In the genomic region with DNA sequence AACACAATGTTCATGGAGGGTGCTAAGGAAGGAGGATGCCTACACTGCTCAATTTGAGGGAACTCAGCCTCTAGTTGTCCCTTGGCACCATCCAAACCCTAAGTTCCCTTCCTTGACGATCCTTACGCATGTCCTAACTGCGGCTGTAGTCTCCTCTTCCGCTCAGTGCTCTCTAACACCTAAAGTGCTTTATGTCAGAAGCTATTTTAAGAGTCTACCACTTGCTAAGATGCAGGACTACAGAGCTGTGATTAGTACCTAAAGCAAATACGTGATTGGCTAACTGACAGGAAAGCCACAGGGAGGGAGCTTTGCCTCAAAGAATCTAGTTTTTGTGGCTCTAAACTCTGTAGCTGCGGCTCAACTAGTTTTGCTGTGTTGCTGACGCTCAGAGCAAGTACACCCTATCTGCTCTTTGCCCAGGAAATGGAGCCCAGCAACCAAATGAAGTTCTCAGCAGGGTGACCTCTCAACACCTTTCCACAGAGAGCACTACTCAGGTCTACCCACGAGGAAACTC, we compare ENCODE assay signal across 15 mouse cellular contexts. TPM values are rescaled to one million over a fixed set of nuclear protein-coding genes. Genes with fewer than 3 reads are reported as not detected.
DNase-seq lines count a peak whose midpoint lies in the region; ATAC-seq and TF ChIP-seq lines count a peak whose summit lies in the region.
"Had no signal": no experiment of that assay in that cellular context is flagged by ENCODE, and none has a peak within 500 bp of the region (broad histone marks: within the 10 kb centered on the region; RNA-seq: fewer than 3 reads in every experiment).

No protein-coding gene starts in this region.

- peak overlapping the region; percentile 97 for H3K27ac ChIP-seq in heart, embryonic 12.5 days (ENCODE audit: poor library complexity, severe bottlenecking)
- H3K27ac ChIP-seq in lung, postnatal 0 days (ENCODE audit: low read length), result peak overlapping the region; percentile 43
- peak overlapping the region; percentile 41 for H3K27ac ChIP-seq in brown adipose tissue, adult 24 weeks (replicated peaks; ENCODE audit: low read depth, low read length)
- 0 out of 2 replicates have a peak overlapping the region, but pooled peaks have one; percentile 39 for H3K27ac ChIP-seq in limb, embryonic 14.5 days (replicated peaks; ENCODE audit: low read depth, low read length)
- H3K27ac ChIP-seq in hindbrain, embryonic 10.5 days, result no peak overlapping the region
- H3K27ac ChIP-seq: macrophage had no signal

- no peak for ATAC-seq in heart, embryonic 12.5 days (ENCODE audit: insufficient number of reproducible peaks, low FRiP score)
- ATAC-seq in lung, postnatal 0 days, result no peak
- no peak for ATAC-seq in limb, embryonic 14.5 days (ENCODE audit: low FRiP score, low read depth)
- ATAC-seq: forebrain, embryonic 16.5 days; Patski had no signal

- DNase-seq in heart, postnatal 14 days, result no peak
- DNase-seq in lung, postnatal 0 days (ENCODE audit: low spot score), result peak; percentile 80
- DNase-seq in lung, postnatal 10 days, result no peak
- no peak for DNase-seq in limb, embryonic 14.5 days (ENCODE audit: low spot score)
- DNase-seq in hindbrain, embryonic 10.5 days (ENCODE audit: low spot score), result no peak
- no peak for DNase-seq in right cerebral cortex, postnatal 4 days
- DNase-seq: adrenal gland, postnatal 36 days; cerebellum, adult 18-20 months; gastrocnemius, postnatal 25 days had no signal

- TF ChIP-seq EP300 in lung, postnatal 0 days (IDR thresholded peaks at IDR 0.05), result no peak

- H3K9ac ChIP-seq in heart, embryonic 12.5 days, result 0 out of 2 replicates have a peak overlapping the region, but pooled peaks have one; percentile 30
- H3K9ac ChIP-seq in lung, postnatal 0 days (replicated peaks; ENCODE audit: low read depth), result no peak overlapping the region
- H3K9ac ChIP-seq in limb, embryonic 14.5 days (ENCODE audit: low read depth, low read length, severe bottlenecking), result no peak overlapping the region

- peak overlapping the region; percentile 28 for H3K4me2 ChIP-seq in heart, embryonic 12.5 days
- no peak overlapping the region for H3K4me2 ChIP-seq in lung, postnatal 0 days (replicated peaks; ENCODE audit: low read depth, low read length)
- H3K4me2 ChIP-seq in limb, embryonic 14.5 days (replicated peaks; ENCODE audit: low read depth, low read length, severe bottlenecking), result no peak overlapping the region

- no peaks in the 10 kb centered on the region for H3K9me3 ChIP-seq in heart, embryonic 12.5 days (replicated peaks)
- no peaks in the 10 kb centered on the region for H3K9me3 ChIP-seq in lung, postnatal 0 days (ENCODE audit: low read length)
- no peaks in the 10 kb centered on the region for H3K9me3 ChIP-seq in limb, embryonic 14.5 days (ENCODE audit: control insufficient read depth, low read length)
- no peaks in the 10 kb centered on the region for H3K9me3 ChIP-seq in hindbrain, embryonic 10.5 days

- H3K4me1 ChIP-seq in heart, embryonic 12.5 days (replicated peaks), result peaks cover 90% of the 10 kb centered on the region
- peaks cover 63% of the 10 kb centered on the region for H3K4me1 ChIP-seq in lung, postnatal 0 days (ENCODE audit: insufficient read depth, low read depth, low read length)
- H3K4me1 ChIP-seq in brown adipose tissue, adult 24 weeks (ENCODE audit: control insufficient read depth, insufficient read depth, insufficient read length, low read length), result peaks cover 62% of the 10 kb centered on the region
- H3K4me1 ChIP-seq in limb, embryonic 14.5 days (ENCODE audit: control insufficient read depth, insufficient read depth, low read length), result peaks cover 51% of the 10 kb centered on the region
- peaks cover 60% of the 10 kb centered on the region for H3K4me1 ChIP-seq in hindbrain, embryonic 10.5 days (replicated peaks)

- intact Hi-C loops in heart, postnatal 14 days (cut with DNase I), result no loop called here

- TF ChIP-seq POLR2A in limb, embryonic 14.5 days (IDR thresholded peaks at IDR 0.05; ENCODE audit: borderline replicate concordance, extremely low read depth, insufficient read depth, insufficient read length), result no peak

- 31% methylated on average over 8 of the region's 8 CpGs for WGBS in heart, embryonic 12.5 days
- 34% methylated on average over 8 of the region's 8 CpGs for WGBS in lung, postnatal 0 days
- 65% methylated on average over 8 of the region's 8 CpGs for WGBS in limb, embryonic 14.5 days
- WGBS in hindbrain, embryonic 10.5 days, result 84% methylated on average over 8 of the region's 8 CpGs

- no peak for TF ChIP-seq CTCF in lung, postnatal 0 days (IDR thresholded peaks at IDR 0.05)

- no peak overlapping the region for H3K4me3 ChIP-seq in heart, embryonic 12.5 days
- no peak overlapping the region for H3K4me3 ChIP-seq in lung, postnatal 0 days (ENCODE audit: low read depth, low read length)
- H3K4me3 ChIP-seq in brown adipose tissue, adult 24 weeks (ENCODE audit: insufficient read depth, low read depth, low read length), result no peak overlapping the region
- no peak overlapping the region for H3K4me3 ChIP-seq in limb, embryonic 14.5 days (replicated peaks; ENCODE audit: low read length)
- H3K4me3 ChIP-seq in hindbrain, embryonic 10.5 days, result no peak overlapping the region

- peaks cover 10% of the 10 kb centered on the region; the same call in 1 of the 2 replicates for H3K36me3 ChIP-seq in heart, embryonic 12.5 days
- H3K36me3 ChIP-seq in lung, postnatal 0 days (ENCODE audit: insufficient read depth, low read length), result no peaks in the 10 kb centered on the region
- peaks cover 14% of the 10 kb centered on the region for H3K36me3 ChIP-seq in limb, embryonic 14.5 days (ENCODE audit: control insufficient read depth, insufficient read depth, low read length)
- H3K36me3 ChIP-seq in hindbrain, embryonic 10.5 days, result peaks cover 16% of the 10 kb centered on the region; the same call in 1 of the 2 replicates

- H3K27me3 ChIP-seq in heart, embryonic 12.5 days (replicated peaks), result no peaks in the 10 kb centered on the region
- no peaks in the 10 kb centered on the region for H3K27me3 ChIP-seq in lung, postnatal 0 days (replicated peaks; ENCODE audit: insufficient read depth, low read length)
- H3K27me3 ChIP-seq in limb, embryonic 14.5 days (ENCODE audit: control insufficient read depth, insufficient read depth, low read length), result no peaks in the 10 kb centered on the region
- H3K27me3 ChIP-seq in hindbrain, embryonic 10.5 days (ENCODE audit: insufficient read depth, poor library complexity, severe bottlenecking), result no peaks in the 10 kb centered on the region
- H3K27me3 ChIP-seq: Patski had no signal

RNA-seq across cellular contexts. Expression of gene Fmnl3, which starts 34.4 kb away (rescaled TPM):
- 17.2 and 21.0 TPM in 2 replicates for polyA plus RNA-seq in heart, embryonic 12.5 days (2016; fragmentation: Nextera tagmentation; extraction: Ambion mirVana)
- 10 to 100 TPM; 29.4 to 29.7 TPM for total RNA-seq in heart, postnatal 14 days (2021)
- 25.8 and 30.7 TPM in 2 replicates for polyA plus RNA-seq in lung, postnatal 0 days (2015; fragmentation: Nextera tagmentation; extraction: Ambion mirVana)
- polyA plus RNA-seq in brown adipose tissue, adult 24 weeks (2012; ENCODE audit: insufficient read depth, insufficient read length, missing spikeins), result 3.6 and 6.7 TPM in 2 replicates
- 55.0 and 65.4 TPM in 2 replicates for polyA plus RNA-seq in limb, embryonic 14.5 days (2012; rRNA removed)
- 19.8 and 26.8 TPM in 2 replicates for polyA plus RNA-seq in limb, embryonic 14.5 days (2014; fragmentation: Nextera tagmentation; extraction: Ambion mirVana)
- 10.7 and 14.6 TPM in 2 replicates for polyA plus RNA-seq in hindbrain, embryonic 10.5 days (2016; fragmentation: Nextera tagmentation; extraction: Ambion mirVana)

RNA-seq across cellular contexts. Expression of gene Fam186b, which starts 40.2 kb away (rescaled TPM):
- polyA plus RNA-seq in heart, embryonic 12.5 days (2016; fragmentation: Nextera tagmentation; extraction: Ambion mirVana), result 0.27 and 0.31 TPM in 2 replicates
- not detected for total RNA-seq in heart, postnatal 14 days (2021)
- polyA plus RNA-seq in lung, postnatal 0 days (2015; fragmentation: Nextera tagmentation; extraction: Ambion mirVana), result 0.07 TPM in 1 of 2 replicates, not detected in the other
- polyA plus RNA-seq in brown adipose tissue, adult 24 weeks (2012; ENCODE audit: insufficient read depth, insufficient read length, missing spikeins), result not detected in 2 replicates
- polyA plus RNA-seq in limb, embryonic 14.5 days (2012; rRNA removed), result 0.19 and 0.24 TPM in 2 replicates
- polyA plus RNA-seq in limb, embryonic 14.5 days (2014; fragmentation: Nextera tagmentation; extraction: Ambion mirVana), result 0.12 and 0.32 TPM in 2 replicates
- 0.20 and 0.27 TPM in 2 replicates for polyA plus RNA-seq in hindbrain, embryonic 10.5 days (2016; fragmentation: Nextera tagmentation; extraction: Ambion mirVana)
- total RNA-seq: gastrocnemius, postnatal 25 days had no signal
- polyA plus RNA-seq: C2C12, macrophage had no signal

RNA-seq across cellular contexts. Expression of gene Prpf40b, which starts 41.0 kb away (rescaled TPM):
- 44.0 and 44.4 TPM in 2 replicates for polyA plus RNA-seq in heart, embryonic 12.5 days (2016; fragmentation: Nextera tagmentation; extraction: Ambion mirVana)
- total RNA-seq in heart, postnatal 14 days (2021), result 10 to 100 TPM; 25.5 to 26.3 TPM
- 37.1 and 39.9 TPM in 2 replicates for polyA plus RNA-seq in lung, postnatal 0 days (2015; fragmentation: Nextera tagmentation; extraction: Ambion mirVana)
- polyA plus RNA-seq in brown adipose tissue, adult 24 weeks (2012; ENCODE audit: insufficient read depth, insufficient read length, missing spikeins), result 17.9 and 18.5 TPM in 2 replicates
- 143 and 154 TPM in 2 replicates for polyA plus RNA-seq in limb, embryonic 14.5 days (2012; rRNA removed)
- polyA plus RNA-seq in limb, embryonic 14.5 days (2014; fragmentation: Nextera tagmentation; extraction: Ambion mirVana), result 47.0 and 54.3 TPM in 2 replicates
- polyA plus RNA-seq in hindbrain, embryonic 10.5 days (2016; fragmentation: Nextera tagmentation; extraction: Ambion mirVana), result 61.1 and 63.3 TPM in 2 replicates

RNA-seq across cellular contexts. Expression of gene Tmbim6, which starts 56.8 kb away (rescaled TPM):
- 251 and 253 TPM in 2 replicates for polyA plus RNA-seq in heart, embryonic 12.5 days (2016; fragmentation: Nextera tagmentation; extraction: Ambion mirVana)
- total RNA-seq in heart, postnatal 14 days (2021), result 100 to 1,000 TPM; 216 to 219 TPM
- 669 and 693 TPM in 2 replicates for polyA plus RNA-seq in lung, postnatal 0 days (2015; fragmentation: Nextera tagmentation; extraction: Ambion mirVana)
- 290 and 634 TPM in 2 replicates for polyA plus RNA-seq in brown adipose tissue, adult 24 weeks (2012; ENCODE audit: insufficient read depth, insufficient read length, missing spikeins)
- 216 and 283 TPM in 2 replicates for polyA plus RNA-seq in limb, embryonic 14.5 days (2012; rRNA removed)
- 296 and 305 TPM in 2 replicates for polyA plus RNA-seq in limb, embryonic 14.5 days (2014; fragmentation: Nextera tagmentation; extraction: Ambion mirVana)
- polyA plus RNA-seq in hindbrain, embryonic 10.5 days (2016; fragmentation: Nextera tagmentation; extraction: Ambion mirVana), result 283 and 284 TPM in 2 replicates
